Mouse (Mus musculus) stomach, postnatal 0 days (tissue): Measurements from ENCODE around the gene AW011738.

Experiments
- CTCF ChIP-seq: IDR thresholded peaks from 2 replicates; pipeline ENCODE4 v1.5.1; 2016; ENCODE audit warnings: antibody characterized with exemption, low read depth, mild to moderate bottlenecking, moderate library complexity
- EP300 ChIP-seq: optimal IDR thresholded peaks from 2 replicates; pipeline ENCODE3; 2016; ENCODE audit warnings: antibody characterized with exemption

DNA sequence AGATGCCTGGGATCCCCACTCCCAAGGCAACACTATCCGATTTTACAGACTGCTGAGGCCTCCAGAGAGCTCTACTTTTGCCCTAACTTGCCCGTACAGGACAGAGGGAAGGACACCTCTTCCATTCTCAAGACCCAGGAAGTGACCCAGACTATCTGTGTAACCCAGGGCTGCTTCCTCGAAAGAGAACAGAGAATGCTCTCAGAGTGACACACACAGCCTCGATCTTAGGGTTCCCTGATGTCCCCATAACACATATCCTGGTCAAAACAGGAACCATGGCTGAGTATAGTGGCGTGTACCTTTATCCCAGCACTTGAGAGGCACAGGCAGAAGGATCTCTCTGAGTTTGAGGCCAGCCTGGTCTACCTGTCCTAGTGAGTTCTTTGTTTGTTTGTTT, 19.4 kb upstream of the AW011738 start:
- TF ChIP-seq CTCF, result no peak
- no peak for TF ChIP-seq EP300
